Mouse (Mus musculus): ENCODE results near the gene Slc35b3. TPM values are rescaled to one million over a fixed set of nuclear protein-coding genes. Genes with fewer than 3 reads are reported as not detected.

The Slc35b3 gene
- total and polyA plus RNA-seq, 3 experiments = 12.4 to 16.2 TPM; not detected in 1

DNA sequence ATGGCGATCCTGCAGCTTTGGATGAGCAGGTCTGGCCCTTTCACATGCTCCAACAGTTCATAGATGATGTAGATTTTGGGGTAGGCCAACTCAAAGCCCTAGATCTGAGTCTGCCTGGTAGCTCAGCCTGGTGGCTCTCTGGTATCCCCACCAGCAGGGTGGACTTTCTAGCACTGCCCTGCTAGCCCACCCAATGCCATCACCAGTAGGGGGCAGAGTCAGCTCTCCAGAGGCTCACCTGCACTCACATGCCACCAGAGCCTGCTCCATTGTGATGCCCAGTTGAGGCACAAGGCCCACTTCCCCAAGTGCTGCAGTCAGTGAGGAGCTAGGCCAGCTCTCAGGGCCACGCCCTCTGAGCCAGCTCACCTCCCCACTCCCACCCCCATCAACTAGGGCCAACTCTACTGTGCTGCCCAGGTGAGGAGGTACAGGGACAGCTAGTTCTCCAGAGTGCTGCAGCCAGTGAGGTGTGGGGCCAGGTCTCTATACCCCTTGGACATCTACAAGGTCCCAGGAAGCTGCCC, 6.3 kb upstream of the Slc35b3 start:
- Histone ChIP-seq H3K4me3 (ENCODE audit: control insufficient read depth in 1 of 2, insufficient read depth in 1 of 2, low read depth in 2 of 2, low read length in 2 of 2) (no peak overlapping the region), H3K9ac (ENCODE audit: control insufficient read depth, low read depth, low read length, poor library complexity, severe bottlenecking) (no peak overlapping the region), H3K27me3 (ENCODE audit: control insufficient read depth in 1 of 2, insufficient read depth in 2 of 2, low read length in 2 of 2) (no peaks in the 10 kb centered on the region), H3K9me3 (replicated peaks; ENCODE audit: insufficient read depth, low read length) (no peaks in the 10 kb centered on the region), H3K79me2 (ENCODE audit: control insufficient read depth, insufficient read depth, low read length, poor library complexity) (no peaks in the 10 kb centered on the region), H3K36me3 (ENCODE audit: control insufficient read depth in 1 of 2, insufficient read depth in 2 of 2, low read length in 2 of 2) (peaks cover 0 to 4% of the 10 kb centered on the region in 2 experiments; a peak in 2 of 4 replicates), H3K4me1 (ENCODE audit: control insufficient read depth in 1 of 2, insufficient read depth in 2 of 2, low read length in 2 of 2) (peaks cover 6 to 7% of the 10 kb centered on the region in 2 experiments), H3K27ac (ENCODE audit: control insufficient read depth, low read depth, low read length) (no peak overlapping the region)
- TF ChIP-seq MAFK (IDR thresholded peaks at IDR 0.05; ENCODE audit: borderline replicate concordance, low read depth, low read length) (no peak), CTCF (IDR thresholded peaks at IDR 0.05 in 2 of 3, conservative IDR thresholded peaks at IDR 0.05 in 1 of 3; ENCODE audit: control insufficient read depth in 1 of 3, insufficient read depth in 1 of 3, low read depth in 2 of 3, low read length in 3 of 3, poor library complexity in 1 of 3, severe bottlenecking in 1 of 3) (peak in 2 of 3 experiments; percentile 19 to 33; a peak in 3 of 6 replicates)
- peak; percentile 14 for DNase-seq (ENCODE audit: low read depth, low spot score)

DNA sequence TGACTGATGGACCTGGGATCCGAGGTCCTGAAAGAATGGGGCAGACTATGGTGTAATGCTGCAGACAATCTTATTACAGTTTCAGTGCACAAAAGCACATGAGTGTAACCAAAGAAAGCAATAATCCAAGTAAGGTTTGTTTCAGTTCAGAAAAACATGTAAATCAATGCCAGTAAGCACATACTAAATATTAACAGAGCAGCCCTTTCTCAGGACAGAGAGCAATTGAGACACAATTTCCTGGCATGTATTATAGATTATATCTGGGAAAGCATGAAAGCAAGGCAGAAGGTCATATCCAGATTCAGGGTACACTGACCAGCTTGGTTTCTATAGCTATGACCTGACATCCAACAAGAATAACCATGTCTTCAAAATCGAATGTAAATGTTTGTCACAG, 2.1 kb upstream of the Slc35b3 start:
- no peak for DNase-seq (ENCODE audit: low read depth, low spot score)
- TF ChIP-seq JUND (IDR thresholded peaks at IDR 0.05; ENCODE audit: low read depth, low read length) = no peak
- no peak for TF ChIP-seq SIN3A (IDR thresholded peaks at IDR 0.05; ENCODE audit: low read length)

DNA sequence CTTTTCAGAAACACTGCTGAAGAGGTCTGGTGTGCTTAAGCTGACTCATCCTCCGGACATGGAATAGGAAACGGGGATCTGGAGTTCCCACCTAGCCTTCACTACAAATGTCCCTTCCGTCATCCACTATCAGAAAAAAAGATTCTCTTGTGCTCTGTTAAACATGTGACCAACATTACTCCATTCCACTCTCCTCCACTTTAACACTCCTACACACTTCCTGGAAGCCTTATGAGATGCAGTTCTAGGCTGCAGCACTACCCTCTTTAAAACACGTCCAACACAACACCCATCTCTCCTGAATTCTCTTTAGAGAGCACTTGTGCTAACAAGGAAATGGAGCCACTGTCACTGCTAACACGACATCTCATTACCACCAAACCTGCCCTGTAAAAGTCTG, 2.6 kb downstream of the Slc35b3 start:
- Histone ChIP-seq H3K79me2 (ENCODE audit: control insufficient read depth, insufficient read depth, low read length, poor library complexity) (peaks cover 21% of the 10 kb centered on the region), H3K27me3 (ENCODE audit: control insufficient read depth in 1 of 2, insufficient read depth in 2 of 2, low read length in 2 of 2) (no peaks in the 10 kb centered on the region), H3K4me3 (ENCODE audit: control insufficient read depth in 1 of 2, insufficient read depth in 1 of 2, low read depth in 2 of 2, low read length in 2 of 2) (no peak overlapping the region), H3K9me3 (replicated peaks; ENCODE audit: insufficient read depth, low read length) (no peaks in the 10 kb centered on the region), H3K9ac (ENCODE audit: control insufficient read depth, low read depth, low read length, poor library complexity, severe bottlenecking) (no peak overlapping the region), H3K27ac (ENCODE audit: control insufficient read depth, low read depth, low read length) (no peak overlapping the region), H3K36me3 (ENCODE audit: control insufficient read depth in 1 of 2, insufficient read depth in 2 of 2, low read length in 2 of 2) (peaks cover 4 to 7% of the 10 kb centered on the region in 2 experiments; a peak in 3 of 4 replicates), H3K4me1 (ENCODE audit: control insufficient read depth in 1 of 2, insufficient read depth in 2 of 2, low read length in 2 of 2) (peaks cover 3 to 7% of the 10 kb centered on the region in 2 experiments; a peak in 3 of 4 replicates)
- TF ChIP-seq MAZ (IDR thresholded peaks at IDR 0.05; ENCODE audit: low read depth, low read length) (no peak), ETS1 (IDR thresholded peaks at IDR 0.05; ENCODE audit: low read depth, low read length) (no peak), USF2 (IDR thresholded peaks at IDR 0.05; ENCODE audit: borderline replicate concordance in 1 of 2, insufficient read depth in 1 of 2, low read depth in 1 of 2, low read length in 2 of 2) (no peak), TAL1 (IDR thresholded peaks at IDR 0.05; ENCODE audit: low read length) (no peak), POLR2AphosphoS2 (IDR thresholded peaks at IDR 0.05; ENCODE audit: low read length) (no peak), CHD1 (IDR thresholded peaks at IDR 0.05; ENCODE audit: low read depth, low read length) (no peak), ZMIZ1 (IDR thresholded peaks at IDR 0.05; ENCODE audit: low read depth, low read length) (no peak), RCOR1 (IDR thresholded peaks at IDR 0.05; ENCODE audit: low read depth, low read length) (no peak), CHD2 (IDR thresholded peaks at IDR 0.05; ENCODE audit: low read length) (no peak), ELF1 (IDR thresholded peaks at IDR 0.05; ENCODE audit: low read depth, low read length) (no peak), USF1 (IDR thresholded peaks at IDR 0.05; ENCODE audit: low read depth, low read length) (no peak), SMC3 (IDR thresholded peaks at IDR 0.05; ENCODE audit: low read depth, low read length) (no peak)
- no peak for DNase-seq (ENCODE audit: low read depth, low spot score)

More for the DNA sequence above, 2.1 kb upstream of the Slc35b3 start:
- H3K36me3 ChIP-seq (ENCODE audit: control insufficient read depth in 1 of 2, insufficient read depth in 2 of 2, low read length in 2 of 2) = peaks cover 0 to 10% of the 10 kb centered on the region in 2 experiments; a peak in 2 of 4 replicates
- H3K9me3 ChIP-seq (replicated peaks; ENCODE audit: insufficient read depth, low read length) = no peaks in the 10 kb centered on the region
- no peak overlapping the region for H3K4me3 ChIP-seq (ENCODE audit: control insufficient read depth in 1 of 2, insufficient read depth in 1 of 2, low read depth in 2 of 2, low read length in 2 of 2)
- H3K4me1 ChIP-seq (ENCODE audit: control insufficient read depth in 1 of 2, insufficient read depth in 2 of 2, low read length in 2 of 2) = peaks cover 8 to 13% of the 10 kb centered on the region in 2 experiments
- peaks cover 16% of the 10 kb centered on the region for H3K79me2 ChIP-seq (ENCODE audit: control insufficient read depth, insufficient read depth, low read length, poor library complexity)
- H3K9ac ChIP-seq (ENCODE audit: control insufficient read depth, low read depth, low read length, poor library complexity, severe bottlenecking) = no peak overlapping the region
- H3K27me3 ChIP-seq (ENCODE audit: control insufficient read depth in 1 of 2, insufficient read depth in 2 of 2, low read length in 2 of 2) = no peaks in the 10 kb centered on the region
- no peak overlapping the region for H3K27ac ChIP-seq (ENCODE audit: control insufficient read depth, low read depth, low read length)

Measured in MEL (cell line).